Mouse (Mus musculus): Measurements from ENCODE around the gene Ntrk2.
"Not testable (repeated sequence)": the region's sequence is repeated elsewhere in the genome, so short reads cannot be mapped to it uniquely, and the experiment has no call there.

The Ntrk2 gene

DNA sequence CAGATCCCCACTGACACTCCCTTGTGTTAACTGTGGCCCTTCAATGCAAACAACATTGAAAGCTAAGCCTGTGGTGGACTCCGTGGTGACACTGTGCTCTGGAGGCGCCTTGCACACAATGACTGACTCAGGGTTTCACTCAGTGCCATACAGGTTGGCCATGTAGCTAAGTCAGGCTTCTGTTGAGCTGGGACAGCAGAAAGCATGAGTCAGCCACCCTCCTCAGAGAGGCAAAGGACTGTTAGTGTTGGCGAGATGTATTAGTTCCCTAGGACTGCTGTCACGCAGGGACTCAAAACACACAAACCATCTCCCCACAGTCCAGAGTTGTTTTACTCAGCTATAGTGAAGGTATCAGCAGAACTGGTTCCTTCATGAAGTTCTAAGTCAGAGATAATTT is 245.8 kb downstream of the Ntrk2 start:
- DNase-seq (ENCODE audit: low spot score) = no peak

DNA sequence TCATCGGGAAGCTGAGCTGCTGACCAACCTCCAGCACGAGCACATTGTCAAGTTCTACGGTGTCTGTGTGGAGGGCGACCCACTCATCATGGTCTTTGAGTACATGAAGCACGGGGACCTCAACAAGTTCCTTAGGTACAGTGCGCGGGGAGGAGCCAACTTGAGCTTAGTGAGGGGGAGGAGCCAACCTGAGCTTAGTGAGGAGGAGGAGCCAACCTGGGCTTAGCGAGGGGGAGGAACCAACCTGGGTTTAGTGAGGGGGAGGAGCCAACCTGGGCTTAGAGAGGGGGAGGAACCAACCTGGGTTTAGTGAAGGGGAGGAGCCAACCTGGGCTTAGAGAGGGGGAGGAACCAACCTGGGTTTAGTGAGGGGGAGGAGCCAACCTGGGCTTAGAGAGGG is 248.0 kb downstream of the Ntrk2 start:
- DNase-seq (ENCODE audit: low spot score) = not testable (repeated sequence)

DNA sequence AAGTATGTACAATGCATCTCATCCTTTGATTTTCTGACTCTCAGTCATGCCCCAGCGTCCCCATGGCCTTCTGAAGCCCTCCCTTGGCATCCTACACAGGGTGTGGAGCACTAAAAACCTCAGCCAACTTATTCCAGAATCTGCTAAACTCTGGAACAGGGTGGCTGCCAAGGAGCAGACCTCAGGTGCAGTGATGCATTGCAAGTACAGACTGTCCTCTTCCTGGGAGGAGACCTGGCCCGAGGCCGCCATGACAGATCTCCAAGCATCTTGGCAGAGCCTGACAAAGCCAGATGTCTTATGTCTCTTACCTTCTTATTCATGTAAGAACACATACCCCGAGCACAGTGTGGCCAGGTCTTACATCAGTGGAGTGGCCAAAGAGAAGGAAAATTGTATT is 250.5 kb downstream of the Ntrk2 start:
- peak; percentile 68 for DNase-seq (ENCODE audit: low spot score)

DNA sequence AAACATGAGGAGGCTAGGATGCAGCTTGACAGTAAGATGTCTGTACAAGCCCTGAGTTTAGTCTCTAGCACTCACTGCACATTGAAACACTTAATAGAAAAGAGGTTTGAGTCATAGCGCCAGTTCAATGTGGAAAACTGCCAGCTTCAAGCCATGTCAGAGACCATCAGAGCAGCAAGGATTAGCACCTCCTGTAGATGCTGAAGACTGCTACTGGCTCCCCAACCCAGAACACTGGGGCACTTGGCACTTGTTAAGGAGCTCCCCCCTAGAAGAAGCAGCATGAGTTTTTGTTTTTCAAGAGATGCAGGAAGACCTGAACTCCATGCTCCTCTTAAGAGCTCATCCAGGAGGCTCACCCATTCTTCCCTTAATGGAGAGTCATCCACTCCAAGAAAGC is 251.5 kb downstream of the Ntrk2 start:
- no peak for DNase-seq (ENCODE audit: low spot score)

DNA sequence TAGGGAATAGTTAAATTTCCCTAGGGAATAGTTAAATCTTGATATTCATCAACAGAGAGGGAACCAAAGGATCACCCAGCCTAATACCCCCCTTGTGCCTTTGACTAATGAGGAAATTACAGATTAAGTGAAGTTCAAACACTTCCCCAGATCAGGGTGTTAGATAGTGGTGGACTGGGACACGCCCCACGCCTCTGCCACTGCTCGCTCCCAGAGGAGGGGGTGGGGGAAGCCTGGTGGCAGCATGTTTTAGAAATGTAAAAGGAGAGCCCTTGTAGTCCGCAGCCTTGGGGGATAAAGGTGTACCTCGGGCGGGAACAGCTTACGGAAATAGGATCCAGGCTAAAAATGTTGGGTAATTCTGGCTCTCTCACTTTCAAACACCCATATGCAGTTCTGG is 252.7 kb downstream of the Ntrk2 start:
- no peak for DNase-seq (ENCODE audit: low spot score)

DNA sequence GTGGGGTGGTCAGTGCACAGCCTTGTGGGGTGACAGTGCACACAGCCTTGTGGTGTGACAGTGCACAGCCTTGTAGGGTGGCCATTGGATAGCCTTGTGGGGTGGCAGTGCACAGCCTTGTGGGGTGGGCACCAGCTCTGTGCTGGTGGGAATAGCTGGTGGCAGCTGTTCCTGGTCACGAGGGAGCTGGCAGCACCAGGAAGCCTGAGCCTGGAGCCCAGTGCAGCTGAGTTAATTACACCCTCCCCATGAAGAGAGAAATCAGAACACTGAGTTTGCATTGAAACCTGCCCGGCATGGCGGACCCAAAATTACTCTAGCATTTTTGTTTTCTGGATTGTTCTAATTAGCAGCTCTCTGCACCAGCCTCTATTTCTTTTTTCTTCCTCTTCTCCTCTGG is 259.3 kb downstream of the Ntrk2 start:
- DNase-seq (ENCODE audit: low spot score) = no peak

DNA sequence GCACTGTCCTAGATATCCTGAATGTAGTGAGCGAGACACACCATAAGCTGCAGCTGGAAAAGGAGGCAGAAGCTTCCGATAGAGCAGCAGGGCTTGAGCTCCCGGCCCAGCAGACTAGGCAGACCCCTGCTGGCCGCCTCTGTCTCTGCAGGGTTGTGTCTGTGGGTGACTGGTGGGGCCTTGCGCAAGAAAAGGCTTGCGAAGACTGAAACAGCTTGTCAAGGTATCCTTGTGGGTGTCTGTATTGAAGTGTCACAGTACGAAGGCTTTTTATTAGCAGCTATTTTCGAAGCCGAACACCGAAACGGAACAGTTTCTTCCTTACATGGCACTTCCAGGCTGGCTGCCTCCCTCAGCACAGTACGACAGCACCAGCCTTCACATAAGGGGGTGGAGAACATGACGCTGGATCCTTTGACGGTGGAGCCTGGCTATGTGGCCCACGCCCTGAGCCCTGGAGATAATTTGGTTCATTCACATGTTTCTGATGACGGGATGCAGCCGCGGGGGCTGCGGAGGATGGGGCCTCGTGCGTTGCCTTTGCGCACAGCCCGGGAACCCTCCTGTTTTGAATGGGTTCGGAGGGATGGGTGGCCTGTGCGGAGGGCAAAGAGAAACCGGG is 267.4 kb downstream of the Ntrk2 start:
- peak; percentile 49 for DNase-seq (ENCODE audit: low spot score)

DNA sequence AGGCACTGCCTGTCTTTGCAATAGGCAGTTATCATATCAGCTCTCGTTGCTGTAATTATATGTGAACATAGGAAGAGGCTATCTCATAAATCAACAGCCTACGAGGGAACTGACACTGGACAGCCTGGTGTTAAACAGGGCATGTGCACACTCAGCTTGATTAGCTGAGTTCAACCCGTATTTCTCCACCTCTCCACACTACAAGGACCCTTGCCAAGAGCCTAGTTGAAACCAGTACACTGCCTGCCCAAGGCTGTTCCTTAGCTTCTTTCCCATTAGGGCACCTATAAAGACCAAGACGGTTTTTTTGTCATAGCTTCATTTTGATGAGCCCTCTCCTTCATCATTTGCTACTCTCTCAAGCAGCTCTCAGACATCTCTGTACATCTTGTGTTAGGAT is 270.1 kb downstream of the Ntrk2 start:
- no peak for DNase-seq (ENCODE audit: low spot score)

DNA sequence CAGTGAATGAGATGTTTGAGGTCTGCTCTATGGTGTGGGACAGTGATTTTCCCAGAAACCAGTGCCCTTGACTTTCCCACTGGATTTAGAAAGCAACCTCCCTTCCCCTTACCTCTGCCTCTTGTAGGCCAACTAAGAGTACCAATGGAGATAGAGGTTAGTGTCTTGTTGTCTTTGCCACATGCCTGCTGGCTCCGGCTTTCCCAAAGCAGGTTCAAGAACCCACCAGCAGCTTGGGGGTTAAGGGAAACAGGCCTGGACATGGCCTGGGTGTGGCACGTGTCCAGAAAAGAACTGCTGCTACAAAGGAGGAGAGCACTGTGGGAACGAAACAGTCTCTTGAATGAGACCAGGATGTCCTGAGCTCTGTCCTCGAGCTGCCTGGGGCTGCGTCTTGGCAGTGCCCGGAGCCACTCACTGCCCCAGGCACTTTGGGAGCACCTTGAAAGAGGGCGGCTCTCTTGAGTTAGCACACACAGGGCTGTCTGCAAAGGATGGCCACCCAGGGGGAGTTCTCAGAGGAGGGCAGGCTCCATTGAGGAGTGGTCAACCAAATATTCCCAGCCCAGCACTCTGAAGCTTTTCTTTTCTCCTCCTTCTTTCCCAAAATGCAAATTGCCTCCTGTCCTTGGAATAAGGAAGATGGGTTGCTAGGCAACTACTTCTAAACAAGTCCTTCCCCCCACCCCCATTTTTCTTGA is 273.5 kb downstream of the Ntrk2 start:
- DNase-seq (ENCODE audit: low spot score) = peak; percentile 9

DNA sequence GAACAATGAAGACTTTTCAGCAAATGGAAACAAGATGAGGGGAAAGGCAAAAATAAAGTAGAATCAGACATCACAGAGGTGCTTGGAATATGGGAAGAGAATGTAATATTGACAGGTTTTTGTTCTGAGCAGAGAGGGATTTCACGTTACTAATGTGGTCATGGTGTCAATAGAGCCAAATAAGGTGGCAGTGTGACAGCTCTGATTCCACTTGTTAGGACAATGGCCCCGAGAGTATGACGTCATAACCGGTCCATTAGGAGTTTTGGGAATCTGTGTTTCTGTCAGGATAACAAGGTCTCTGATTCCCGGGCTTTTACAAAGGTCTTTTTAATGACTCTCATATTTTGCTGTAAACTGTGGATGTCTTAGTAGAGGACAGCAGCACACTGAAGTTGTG is 274.1 kb downstream of the Ntrk2 start:
- no peak for DNase-seq (ENCODE audit: low spot score)

DNA sequence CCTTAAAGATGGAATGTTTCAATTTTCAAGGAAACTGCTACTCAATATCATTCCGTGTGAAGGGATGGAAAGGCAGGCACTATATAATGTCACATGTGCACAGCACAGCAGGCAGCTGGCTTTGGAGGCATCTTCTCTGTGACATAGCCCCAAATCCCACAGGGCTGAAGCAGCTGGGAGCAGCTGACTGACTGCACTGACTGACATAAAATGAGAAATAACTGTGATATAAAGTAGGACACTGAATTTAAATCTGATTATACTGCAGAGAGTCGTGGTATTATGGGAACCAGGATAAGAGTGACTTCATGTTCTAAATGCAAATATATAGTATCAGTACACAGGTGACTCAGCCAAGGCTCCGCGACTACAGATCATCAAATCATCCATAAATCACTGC is 282.6 kb downstream of the Ntrk2 start:
- no peak for DNase-seq (ENCODE audit: low spot score)

DNA sequence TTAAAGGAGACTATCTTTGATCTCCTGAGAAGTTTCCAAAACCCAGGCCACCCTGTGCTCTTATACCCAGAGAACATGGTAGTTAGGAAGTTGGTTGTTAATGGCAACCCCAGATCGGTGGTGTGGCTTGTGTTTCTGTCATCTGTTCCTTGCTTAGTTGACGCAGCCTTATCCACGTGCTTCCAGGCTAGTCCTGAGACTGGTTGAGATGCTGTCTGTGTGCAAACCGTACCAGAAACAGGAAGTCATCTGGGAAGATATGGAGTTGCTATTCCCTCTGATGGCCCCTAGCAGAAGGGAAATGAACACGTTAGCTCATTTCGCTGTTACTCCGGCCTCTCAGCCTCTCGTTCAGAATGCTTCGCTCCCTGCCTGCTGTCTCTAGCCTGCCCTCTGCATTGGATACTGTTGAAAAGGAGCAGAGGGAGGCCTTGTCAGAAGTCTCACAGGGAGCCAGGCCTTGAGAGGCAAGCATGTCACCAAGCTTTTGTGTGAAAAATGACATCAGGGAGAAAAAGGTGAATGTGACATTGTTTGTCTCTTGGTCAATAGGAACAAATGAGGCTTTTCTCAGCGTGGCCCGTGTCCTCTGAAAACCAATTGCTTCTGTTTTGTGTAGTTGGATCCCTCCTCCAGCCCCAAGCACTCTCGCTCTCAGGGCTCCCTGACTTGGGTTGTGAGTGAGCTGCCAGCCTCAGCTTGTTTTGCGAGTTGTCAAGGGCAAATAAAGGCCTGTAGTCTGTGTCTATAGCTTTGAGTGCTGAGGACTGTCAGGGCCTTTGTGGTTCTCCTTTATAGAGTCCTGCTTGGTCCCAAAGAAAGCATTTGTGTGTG is 285.0 kb downstream of the Ntrk2 start:
- no peak for DNase-seq (ENCODE audit: low spot score)

DNA sequence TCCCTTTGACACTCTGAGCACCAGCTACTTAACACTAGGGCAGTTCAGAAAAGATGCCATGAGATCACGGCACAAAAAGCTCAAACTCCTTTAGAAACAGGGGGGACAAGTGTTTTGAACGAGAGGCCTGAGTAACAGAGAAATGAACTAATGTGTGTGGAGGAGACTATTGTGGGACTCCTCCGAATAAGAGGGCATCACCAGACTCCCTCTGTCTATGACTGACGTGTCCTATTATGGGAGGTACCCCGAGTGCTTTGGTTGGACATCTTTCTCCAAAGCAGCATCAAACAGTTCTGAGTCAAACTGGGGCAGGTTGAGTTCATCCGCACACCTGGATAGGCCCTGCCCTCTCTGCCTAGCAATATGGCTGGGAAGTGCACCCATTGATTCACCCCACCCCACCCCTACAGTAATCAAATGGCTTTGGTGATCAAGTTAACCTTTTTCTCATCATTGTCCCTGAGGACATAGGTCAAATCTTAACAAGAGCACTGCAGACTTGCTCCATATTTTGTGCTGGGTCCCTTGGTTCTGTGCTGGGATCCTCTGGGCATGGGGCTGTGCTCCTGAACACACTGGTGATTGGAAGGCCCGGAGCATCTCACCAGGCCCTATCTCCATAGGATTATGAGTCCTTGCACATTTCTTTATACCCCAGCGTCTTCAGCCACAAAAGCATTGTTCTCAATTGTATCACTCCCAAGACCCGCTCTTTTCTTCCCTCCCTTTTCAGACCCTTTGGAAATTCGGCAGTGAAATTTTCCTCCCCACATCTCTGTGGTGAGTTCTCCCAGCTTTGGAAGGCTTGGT is 285.9 kb downstream of the Ntrk2 start:
- no peak for DNase-seq (ENCODE audit: low spot score)

DNA sequence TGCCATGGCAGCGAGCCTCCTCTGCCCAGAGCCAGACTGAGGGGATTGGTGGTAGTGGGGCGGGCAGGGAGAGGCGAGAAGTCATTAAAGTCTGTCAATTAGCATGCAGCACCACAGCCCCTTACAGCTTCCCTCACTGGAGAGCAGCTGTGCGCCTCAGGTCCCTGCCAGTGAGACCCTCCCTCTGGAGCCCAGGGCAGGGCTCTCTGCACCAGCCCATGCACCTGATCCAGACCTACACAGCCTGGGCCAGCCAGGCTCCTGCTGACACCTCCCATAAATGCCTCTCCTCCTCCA is 286.4 kb downstream of the Ntrk2 start:
- no peak for DNase-seq (ENCODE audit: low spot score)

DNA sequence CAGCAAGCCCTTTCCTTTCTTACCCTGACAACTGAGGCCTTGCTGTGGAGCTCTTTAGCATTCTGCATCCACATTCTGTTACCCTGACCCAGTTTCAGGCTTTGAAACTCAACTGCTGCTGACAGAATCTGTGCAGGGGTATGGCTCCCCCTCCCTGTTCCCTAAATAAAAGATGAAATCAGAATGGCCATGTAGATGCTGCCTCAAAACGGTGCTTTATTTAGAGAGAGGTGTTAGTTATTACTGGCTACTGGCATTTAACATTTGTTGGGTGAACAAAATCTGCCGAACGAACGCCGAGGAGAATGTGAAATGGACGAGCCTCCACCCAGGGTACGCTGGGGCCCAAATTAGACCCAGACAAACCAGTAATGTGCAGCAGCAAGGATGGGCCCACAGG is 288.4 kb downstream of the Ntrk2 start:
- DNase-seq (ENCODE audit: low spot score) = no peak

DNA sequence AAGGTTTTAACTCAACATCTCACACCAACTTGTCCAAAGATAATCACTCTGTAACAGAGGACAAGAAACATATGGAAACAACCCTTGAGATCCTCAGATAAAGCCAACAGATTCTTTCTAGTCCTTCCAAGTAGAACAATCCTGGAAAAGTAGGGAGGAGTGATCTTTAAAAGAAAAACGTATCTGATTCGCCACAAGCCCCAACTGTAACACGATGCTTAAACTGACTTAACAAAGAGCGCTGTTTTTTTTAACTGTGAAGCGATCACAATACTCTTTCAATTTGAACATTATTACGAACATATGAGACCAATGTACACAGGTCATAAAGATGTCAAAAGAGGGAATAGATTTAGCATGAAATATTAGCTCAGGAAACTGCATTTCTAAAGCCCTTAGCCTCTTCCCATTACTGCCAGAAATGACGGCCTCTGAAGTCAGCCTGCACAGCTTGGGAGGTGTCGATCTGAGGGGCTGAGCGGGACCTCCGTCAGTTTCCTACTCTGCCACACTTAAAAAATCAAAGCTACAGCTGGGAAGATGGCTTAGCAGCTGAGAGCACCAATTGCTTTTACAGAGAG is 289.5 kb downstream of the Ntrk2 start:
- DNase-seq (ENCODE audit: low spot score) = no peak

DNA sequence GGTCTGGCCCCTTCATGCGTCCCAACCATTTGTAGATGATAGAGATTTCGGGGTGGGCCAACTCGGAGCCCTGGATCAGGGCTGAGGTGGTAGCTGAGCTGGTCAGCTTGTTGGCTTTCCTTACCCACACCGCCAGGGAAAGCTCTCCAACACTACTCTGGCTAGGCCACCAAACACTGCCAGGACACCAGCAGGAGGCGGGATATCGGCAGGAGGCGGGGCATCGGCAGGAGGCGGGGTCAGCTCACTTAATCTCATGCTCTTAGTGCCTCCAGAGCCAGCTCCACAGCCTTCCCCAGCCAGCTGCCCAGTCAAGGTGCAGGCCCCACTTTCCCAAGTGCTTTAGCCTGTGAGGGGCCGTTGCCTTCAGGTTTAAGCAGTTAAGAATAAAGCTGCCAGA is 293.7 kb downstream of the Ntrk2 start:
- DNase-seq (ENCODE audit: low spot score) = no peak

DNA sequence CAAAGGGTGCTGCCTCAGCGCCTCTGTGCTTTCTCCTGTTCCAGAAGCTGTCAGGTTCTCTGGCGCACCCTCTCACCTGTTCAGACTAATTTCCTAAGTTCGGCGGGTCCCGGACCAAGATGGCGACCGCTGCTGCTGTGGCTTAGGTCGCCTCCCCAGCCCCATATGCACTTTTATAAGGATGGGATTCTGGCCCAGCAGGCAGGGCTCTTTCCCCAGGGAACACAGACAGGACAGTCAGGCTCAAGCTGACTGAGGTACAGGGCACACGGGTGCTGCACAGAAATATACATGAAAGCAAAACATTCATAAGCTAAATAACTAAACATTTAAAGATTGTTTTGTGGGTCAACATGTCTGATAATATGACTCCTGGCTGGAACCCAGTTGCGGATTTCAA is 301.4 kb downstream of the Ntrk2 start:
- not testable (repeated sequence) for DNase-seq (ENCODE audit: low spot score)

DNA sequence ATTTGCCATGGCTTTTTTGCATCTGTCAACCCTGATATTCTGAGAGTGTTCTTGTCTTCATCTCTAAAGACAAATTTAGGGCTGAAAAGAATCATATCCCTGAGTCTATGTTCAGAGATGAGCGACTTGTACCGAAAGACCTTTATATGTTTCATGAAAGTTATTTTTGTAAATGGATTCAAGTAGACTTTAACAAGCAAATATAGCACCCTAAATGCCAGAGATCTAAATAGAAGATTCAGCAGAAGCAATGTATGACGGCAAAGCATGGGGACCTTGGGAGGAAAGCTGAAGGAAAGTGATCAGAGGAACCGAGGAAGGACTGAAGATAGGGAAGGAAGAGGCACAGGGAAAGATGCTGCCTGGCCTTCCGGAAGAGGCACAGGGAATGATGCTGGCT is 303.7 kb downstream of the Ntrk2 start:
- no peak for DNase-seq (ENCODE audit: low spot score)

DNA sequence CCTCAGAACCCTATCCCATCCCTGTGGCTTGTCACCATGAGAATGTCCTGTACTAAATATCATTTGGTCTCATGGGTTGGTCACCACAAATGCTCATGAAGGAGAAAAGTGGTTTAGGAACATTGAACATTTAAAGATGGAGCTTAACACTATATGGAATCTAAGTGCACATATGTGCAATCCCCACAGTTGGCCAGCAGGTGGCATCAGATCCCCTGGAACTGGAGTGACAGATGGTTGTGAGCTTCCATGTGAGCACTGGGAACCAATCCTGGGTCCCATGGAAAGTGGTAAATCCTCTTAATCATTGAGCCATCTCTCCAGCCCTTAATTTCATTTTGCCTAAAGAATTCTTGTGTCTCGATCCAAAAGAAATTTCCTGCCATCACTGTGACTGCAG is 308.3 kb downstream of the Ntrk2 start:
- DNase-seq (ENCODE audit: low spot score) = no peak

DNA sequence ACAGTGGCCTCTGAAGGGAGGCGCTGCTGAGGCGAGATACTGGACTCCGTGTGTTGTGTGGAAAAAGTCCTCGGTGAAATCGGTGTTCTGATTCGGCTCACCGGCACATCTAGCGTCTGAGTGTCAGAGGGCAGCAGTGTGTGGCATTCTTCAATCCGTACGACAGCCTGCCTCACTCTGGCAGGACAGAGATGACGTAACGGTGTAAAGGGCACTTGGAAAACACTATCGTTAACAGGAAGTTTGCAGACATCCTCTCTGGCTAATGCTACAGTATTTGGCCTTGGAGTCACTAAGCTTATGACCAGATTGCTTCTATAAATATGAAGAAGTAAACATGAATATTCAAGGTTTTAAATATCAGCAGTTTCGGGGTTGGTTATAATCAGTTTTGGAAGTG is 309.2 kb downstream of the Ntrk2 start:
- DNase-seq (ENCODE audit: low spot score) = no peak

DNA sequence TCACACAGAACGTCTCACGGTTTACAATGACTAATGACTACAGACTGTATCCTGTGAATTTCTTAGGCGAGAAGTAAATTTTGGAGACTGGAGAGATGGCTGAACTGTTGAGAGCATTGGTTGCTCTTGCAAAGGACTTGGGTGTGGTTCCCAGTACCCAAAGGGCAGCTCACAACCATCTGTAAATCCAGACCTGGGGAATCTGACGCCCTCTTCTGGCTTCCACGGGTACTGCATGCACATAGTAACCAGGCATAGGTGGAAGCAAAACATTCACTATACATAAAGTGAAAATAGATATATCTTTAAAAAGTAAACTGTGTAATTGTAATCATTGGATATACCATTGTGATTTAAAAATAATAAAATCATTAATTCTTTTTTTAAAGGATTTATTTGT is 310.9 kb downstream of the Ntrk2 start:
- no peak for DNase-seq (ENCODE audit: low spot score)

Data from testis, postnatal 14 days (tissue).